Mouse (Mus musculus) hindbrain, embryonic 12.5 days (tissue): ENCODE measurements at regions not wholly inside any gene's neighbourhood (a gene's known extent, or its start where the extent isn't known, plus 50 kb on each side); places are given as distances from the start of the nearest gene placed in this dataset.

Experiments used
- ATAC-seq: fragments of 200-750 bp; cut with Nextera tagmentation; 2 replicates; pipeline ENCODE4 v1.8.0; 2017; ENCODE audit warnings: moderate TSS enrichment; ENCODE audit not compliant: low FRiP score
- H3K27ac ChIP-seq: fragments of 300-500 bp; sonication (generic); 2 replicates; pipeline ENCODE4 v1.5.1; 2016; ENCODE audit warnings: mild to moderate bottlenecking
- H3K27me3 ChIP-seq: fragments of 300-500 bp; sonication (generic); 2 replicates; pipeline ENCODE4 v1.6.1; 2016; ENCODE audit warnings: mild to moderate bottlenecking
- H3K36me3 ChIP-seq: fragments of 300-500 bp; sonication (generic); 2 replicates; pipeline ENCODE4 v1.6.1; 2016; ENCODE audit warnings: mild to moderate bottlenecking
- H3K4me1 ChIP-seq: fragments of 300-500 bp; sonication (generic); 2 replicates; pipeline ENCODE4 v1.6.1; 2016
- H3K4me2 ChIP-seq: fragments of 300-500 bp; sonication (generic); replicated peaks from 2 replicates; pipeline ENCODE4 v1.6.1; 2016; ENCODE audit warnings: mild to moderate bottlenecking
- H3K4me3 ChIP-seq: fragments of 300-500 bp; sonication (generic); 2 replicates; pipeline ENCODE4 v1.5.1; 2016; ENCODE audit warnings: mild to moderate bottlenecking
- H3K9ac ChIP-seq: fragments of 300-500 bp; sonication (generic); 2 replicates; pipeline ENCODE4 v1.6.1; 2016; ENCODE audit warnings: mild to moderate bottlenecking, moderate library complexity
- H3K9me3 ChIP-seq: fragments of 300-500 bp; sonication (generic); replicated peaks from 2 replicates; pipeline ENCODE4 v1.6.1; 2016; ENCODE audit warnings: mild to moderate bottlenecking
- WGBS: fragments of 180-500 bp; shearing (Covaris S2); methylation state at CpG from one replicate; pipeline ENCODE4 v1.1.7; 2016; 5-methylcytosine and 5-hydroxymethylcytosine counted together

- WGBS: 29% methylated on average over 13 of the region's 13 CpGs
- peak overlapping the region; percentile 44; the same call in 1 of the 2 replicates for H3K27ac ChIP-seq
- ATAC-seq: 0 out of 2 replicates have a peak, but pooled peaks have one; percentile 48
Observed at GRCm38 (mm10) chr1:64305427-64306213, 183.5 kb upstream of the Klf7 start.

GRCm38 (mm10) chr1:64302833-64303358 lies 180.8 kb upstream of the Klf7 start:
- no peaks in the 10 kb centered on the region for H3K36me3 ChIP-seq
- no peak for ATAC-seq
- H3K4me2 ChIP-seq: peak overlapping the region; percentile 34
- peak overlapping the region; percentile 12; the same call in 1 of the 2 replicates for H3K27ac ChIP-seq
- 19% methylated on average over 8 of the region's 10 CpGs for WGBS
- H3K9ac ChIP-seq: 0 out of 2 replicates have a peak overlapping the region, but pooled peaks have one; percentile 3
- H3K27me3 ChIP-seq: no peaks in the 10 kb centered on the region
- peaks cover 17% of the 10 kb centered on the region for H3K4me1 ChIP-seq
- H3K9me3 ChIP-seq: no peaks in the 10 kb centered on the region
- no peak overlapping the region for H3K4me3 ChIP-seq

More at GRCm38 (mm10) chr1:64305427-64306213, 183.5 kb upstream of the Klf7 start:
- H3K4me2 ChIP-seq: peak overlapping the region; percentile 3; the same call in 1 of the 2 replicates
- H3K36me3 ChIP-seq: no peaks in the 10 kb centered on the region
- H3K4me3 ChIP-seq: no peak overlapping the region
- no peaks in the 10 kb centered on the region for H3K27me3 ChIP-seq
- peaks cover 19% of the 10 kb centered on the region for H3K4me1 ChIP-seq
- no peak overlapping the region for H3K9ac ChIP-seq
- no peaks in the 10 kb centered on the region for H3K9me3 ChIP-seq

GRCm38 (mm10) chr1:64301530-64302061 lies 179.5 kb upstream of the Klf7 start:
- WGBS: 66% methylated on average over 6 of the region's 6 CpGs
- no peak for ATAC-seq
- Histone ChIP-seq H3K27me3 (no peaks in the 10 kb centered on the region), H3K4me1 (peaks cover 17% of the 10 kb centered on the region), H3K36me3 (no peaks in the 10 kb centered on the region), H3K9ac (no peak overlapping the region), H3K4me2 (no peak overlapping the region), H3K27ac (0 out of 2 replicates have a peak overlapping the region, but pooled peaks have one; percentile 14), H3K4me3 (no peak overlapping the region), H3K9me3 (no peaks in the 10 kb centered on the region)

GRCm38 (mm10) chr1:64300951-64301529 lies 179.0 kb upstream of the Klf7 start:
- Histone ChIP-seq H3K27me3 (no peaks in the 10 kb centered on the region), H3K4me2 (no peak overlapping the region), H3K9me3 (no peaks in the 10 kb centered on the region), H3K4me3 (no peak overlapping the region), H3K4me1 (peaks cover 17% of the 10 kb centered on the region), H3K36me3 (no peaks in the 10 kb centered on the region), H3K27ac (no peak overlapping the region), H3K9ac (no peak overlapping the region)
- 86% methylated on average over 8 of the region's 8 CpGs for WGBS
- ATAC-seq: no peak

GRCm38 (mm10) chr1:64298950-64299349 lies 176.9 kb upstream of the Klf7 start:
- 40% methylated on average over 2 of the region's 2 CpGs for WGBS
- H3K36me3 ChIP-seq: no peaks in the 10 kb centered on the region
- no peaks in the 10 kb centered on the region for H3K9me3 ChIP-seq
- no peak for ATAC-seq
- H3K4me3 ChIP-seq: no peak overlapping the region
- H3K4me2 ChIP-seq: no peak overlapping the region
- no peak overlapping the region for H3K27ac ChIP-seq
- no peaks in the 10 kb centered on the region for H3K27me3 ChIP-seq
- H3K4me1 ChIP-seq: peaks cover 18% of the 10 kb centered on the region
- no peak overlapping the region for H3K9ac ChIP-seq

- Histone ChIP-seq H3K36me3 (no peaks in the 10 kb centered on the region), H3K9me3 (no peaks in the 10 kb centered on the region), H3K4me2 (no peak overlapping the region), H3K27me3 (no peaks in the 10 kb centered on the region), H3K27ac (no peak overlapping the region), H3K4me1 (peaks cover 17% of the 10 kb centered on the region), H3K9ac (no peak overlapping the region), H3K4me3 (no peak overlapping the region)
- WGBS: 76% methylated on average over 14 of the region's 14 CpGs
- ATAC-seq: no peak
Observed at GRCm38 (mm10) chr1:64298188-64298587, 176.1 kb upstream of the Klf7 start.

- no peak for ATAC-seq
- no peak overlapping the region for H3K4me3 ChIP-seq
- no peak overlapping the region for H3K27ac ChIP-seq
- no peaks in the 10 kb centered on the region for H3K27me3 ChIP-seq
- H3K9ac ChIP-seq: no peak overlapping the region
- no peaks in the 10 kb centered on the region for H3K36me3 ChIP-seq
- no peaks in the 10 kb centered on the region for H3K9me3 ChIP-seq
- H3K4me1 ChIP-seq: peaks cover 13% of the 10 kb centered on the region
- no peak overlapping the region for H3K4me2 ChIP-seq
- 80% methylated on average over 5 of the region's 5 CpGs for WGBS
Observed at GRCm38 (mm10) chr1:64297343-64297742, 175.3 kb upstream of the Klf7 start.

- no peaks in the 10 kb centered on the region for H3K27me3 ChIP-seq
- H3K4me3 ChIP-seq: no peak overlapping the region
- H3K27ac ChIP-seq: peak overlapping the region; percentile 32; the same call in 1 of the 2 replicates
- H3K36me3 ChIP-seq: no peaks in the 10 kb centered on the region
- 36% methylated on average over 6 of the region's 6 CpGs for WGBS
- H3K9me3 ChIP-seq: no peaks in the 10 kb centered on the region
- no peak overlapping the region for H3K9ac ChIP-seq
- no peak overlapping the region for H3K4me2 ChIP-seq
- no peak for ATAC-seq
- H3K4me1 ChIP-seq: peaks cover 9% of the 10 kb centered on the region
Observed at GRCm38 (mm10) chr1:64295512-64295945, 173.4 kb upstream of the Klf7 start.

GRCm38 (mm10) chr1:64295051-64295450 lies 173.0 kb upstream of the Klf7 start:
- Histone ChIP-seq H3K36me3 (no peaks in the 10 kb centered on the region), H3K4me2 (no peak overlapping the region), H3K4me1 (peaks cover 12% of the 10 kb centered on the region), H3K27me3 (no peaks in the 10 kb centered on the region), H3K9me3 (no peaks in the 10 kb centered on the region), H3K27ac (peak overlapping the region; percentile 32; the same call in 1 of the 2 replicates), H3K4me3 (no peak overlapping the region), H3K9ac (no peak overlapping the region)
- WGBS: 88% methylated on average over 7 of the region's 7 CpGs
- no peak for ATAC-seq

- Histone ChIP-seq H3K9ac (no peak overlapping the region), H3K4me2 (no peak overlapping the region)
Observed at GRCm38 (mm10) chr1:64288812-64289447, 166.8 kb upstream of the Klf7 start.

GRCm38 (mm10) chr1:64287068-64287467 lies 165.0 kb upstream of the Klf7 start:
- 84% methylated on average over 2 of the region's 2 CpGs for WGBS

More at GRCm38 (mm10) chr1:64288812-64289447, 166.8 kb upstream of the Klf7 start:
- Histone ChIP-seq H3K9me3 (no peaks in the 10 kb centered on the region), H3K36me3 (no peaks in the 10 kb centered on the region), H3K27me3 (no peaks in the 10 kb centered on the region), H3K4me3 (no peak overlapping the region), H3K27ac (peak overlapping the region; percentile 45), H3K4me1 (peaks cover 9% of the 10 kb centered on the region; the same call in 1 of the 2 replicates)
- ATAC-seq: peak; percentile 43; the same call in 1 of the 2 replicates
- 60% methylated on average over 12 of the region's 12 CpGs for WGBS

GRCm38 (mm10) chr1:64284656-64285055 lies 162.6 kb upstream of the Klf7 start:
- Histone ChIP-seq H3K27me3 (no peaks in the 10 kb centered on the region), H3K4me3 (no peak overlapping the region), H3K27ac (no peak overlapping the region), H3K9ac (no peak overlapping the region), H3K4me2 (no peak overlapping the region), H3K9me3 (no peaks in the 10 kb centered on the region), H3K36me3 (no peaks in the 10 kb centered on the region), H3K4me1 (peaks cover 6% of the 10 kb centered on the region; the same call in 1 of the 2 replicates)
- 81% methylated on average over 8 of the region's 8 CpGs for WGBS
- no peak for ATAC-seq

More at GRCm38 (mm10) chr1:64287068-64287467, 165.0 kb upstream of the Klf7 start:
- Histone ChIP-seq H3K27me3 (no peaks in the 10 kb centered on the region), H3K4me1 (peaks cover 9% of the 10 kb centered on the region; the same call in 1 of the 2 replicates), H3K36me3 (no peaks in the 10 kb centered on the region), H3K9me3 (no peaks in the 10 kb centered on the region), H3K9ac (no peak overlapping the region), H3K4me2 (no peak overlapping the region), H3K4me3 (no peak overlapping the region), H3K27ac (no peak overlapping the region)
- no peak for ATAC-seq
